Mouse (Mus musculus) liver, embryonic 14.5 days (tissue): Measurements from ENCODE around the gene H2-Ab1.
"Not testable (repeated sequence)": the region's sequence is repeated elsewhere in the genome, so short reads cannot be mapped to it uniquely, and the experiment has no call there.

Experiments used
- CTCF ChIP-seq: IDR thresholded peaks from 2 replicates; pipeline ENCODE4 v1.5.1; 2016; ENCODE audit warnings: antibody characterized with exemption, low read depth, control low read depth
- EP300 ChIP-seq: IDR thresholded peaks from 2 replicates; pipeline ENCODE4 v1.6.1; 2016; ENCODE audit warnings: antibody characterized with exemption, low read depth

GRCm38 (mm10) chr17:34220401-34220800 lies 37.1 kb upstream of the H2-Ab1 start:
- TF ChIP-seq CTCF, EP300: not testable (repeated sequence)
